Mouse (Mus musculus) heart, postnatal 14 days (tissue): ENCODE data around the gene Gm1979. TPM values are rescaled to one million over a fixed set of nuclear protein-coding genes. Genes with fewer than 3 reads are reported as not detected.
"Not testable (repeated sequence)": the region's sequence is repeated elsewhere in the genome, so short reads cannot be mapped to it uniquely, and the experiment has no call there.

Experiments used
- DNase-seq, 2 experiments: peaks; one replicate each; pipeline ENCODE4 v3.0.0; 2021 to 2022
- intact Hi-C: fragments of 180-260 bp; cut with DNase I; formaldehyde crosslinking; loops from one replicate; pipeline ENCODE4 v1.15.1; 2025
- long read RNA-seq, 2 experiments: library from polyadenylated mRNA; stranded (forward); transcript quantifications; one replicate each; pipeline ENCODE4 v2.0.0; 2021
- total RNA-seq, 2 experiments: library from RNA; stranded (reverse); gene quantifications; 2 replicates each; pipeline ENCODE4 v1.2.3; 2021

Gm1979 gene
- total RNA-seq, result not detected
- long read RNA-seq, experiment 1, result 0 reads
- long read RNA-seq, experiment 2, result 0 reads

DNA sequence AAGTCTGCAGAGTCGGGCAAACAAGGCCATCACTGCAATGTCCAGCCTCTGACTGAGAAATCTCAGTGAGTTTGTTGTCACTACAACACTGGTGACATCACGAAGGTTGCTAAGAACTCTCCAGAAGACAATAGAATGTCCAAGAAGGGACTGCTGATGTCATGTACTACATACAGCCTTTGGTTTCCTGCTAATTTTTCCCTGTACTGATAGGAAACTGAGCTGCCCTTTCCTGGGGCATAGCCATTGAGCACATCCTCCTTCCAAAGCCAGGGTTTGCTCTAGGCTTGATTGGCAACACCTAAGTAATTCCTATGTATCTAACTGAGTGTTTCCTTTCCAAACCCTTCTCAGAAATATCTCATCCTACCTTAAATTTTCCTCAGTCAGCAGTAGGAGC, at the start of gene Gm1979:
TSS of gene Gm1979 (minus strand) at position 101 of the 400 bp plus-strand sequence.
- DNase-seq, intact Hi-C loops: not testable (repeated sequence)

DNA sequence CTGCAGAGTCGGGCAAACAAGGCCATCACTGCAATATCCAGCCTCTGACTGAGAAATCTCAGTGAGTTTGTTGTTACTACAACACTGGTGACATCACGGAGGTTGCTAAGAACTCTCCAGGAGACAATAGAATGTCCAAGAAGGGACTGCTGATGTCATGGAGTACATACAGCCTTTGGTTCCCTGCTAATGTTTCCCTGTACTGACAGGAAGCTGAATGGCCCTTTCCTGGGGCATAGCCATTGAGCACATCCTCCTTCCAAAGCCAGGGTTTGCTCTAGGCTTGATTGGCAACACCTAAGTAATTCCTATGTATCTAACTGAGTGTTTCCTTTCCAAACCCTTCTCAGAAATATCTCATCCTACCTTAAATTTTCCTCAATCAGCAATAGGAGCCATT, 34.9 kb upstream of the Gm1979 start, which contains the start of gene Speer4a:
TSS of gene Speer4a (minus strand) at position 101 of the 400 bp plus-strand sequence.
- DNase-seq, intact Hi-C loops: not testable (repeated sequence)

DNA sequence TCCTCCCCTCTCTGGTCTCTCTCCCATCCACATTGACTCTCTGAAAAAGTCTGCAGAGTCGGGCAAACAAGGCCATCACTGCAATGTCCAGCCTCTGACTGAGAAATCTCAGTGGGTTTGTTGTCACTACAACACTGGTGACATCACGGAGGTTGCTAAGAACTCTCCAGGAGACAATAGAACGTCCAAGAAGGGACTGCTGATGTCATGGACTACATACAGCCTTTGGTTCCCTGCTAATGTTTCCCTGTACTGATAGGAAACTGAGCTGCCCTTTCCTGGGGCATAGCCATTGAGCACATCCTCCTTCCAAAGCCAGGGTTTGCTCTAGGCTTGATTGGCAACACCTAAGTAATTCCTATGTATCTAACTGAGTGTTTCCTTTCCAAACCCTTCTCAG, 18.2 kb upstream of the Gm1979 start, which contains the start of gene Gm5862:
TSS of gene Gm5862 (minus strand) at position 101 of the 400 bp plus-strand sequence.
- intact Hi-C loops, DNase-seq: not testable (repeated sequence)

DNA sequence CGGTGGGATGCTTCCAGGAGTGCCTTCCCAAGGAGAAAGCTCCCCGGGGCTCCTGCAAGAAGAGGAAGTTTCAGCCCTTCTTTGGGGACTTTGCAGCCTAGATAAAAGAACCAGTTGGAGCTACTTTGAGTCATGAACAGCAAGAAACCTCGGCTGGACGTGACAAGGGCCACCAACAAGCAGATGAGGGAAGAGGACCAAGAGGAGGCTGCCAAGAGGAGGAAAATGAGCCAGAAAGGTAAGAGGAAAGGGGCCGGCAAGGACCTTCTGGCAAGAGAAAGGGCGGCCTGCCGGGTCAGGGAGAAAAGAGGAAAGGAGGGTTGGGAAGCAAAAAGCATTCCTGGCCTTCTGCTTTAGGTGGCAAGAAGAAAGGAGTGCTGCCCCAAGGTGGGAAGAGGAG, 3.1 kb upstream of the Gm1979 start:
- intact Hi-C loops, DNase-seq: not testable (repeated sequence)

DNA sequence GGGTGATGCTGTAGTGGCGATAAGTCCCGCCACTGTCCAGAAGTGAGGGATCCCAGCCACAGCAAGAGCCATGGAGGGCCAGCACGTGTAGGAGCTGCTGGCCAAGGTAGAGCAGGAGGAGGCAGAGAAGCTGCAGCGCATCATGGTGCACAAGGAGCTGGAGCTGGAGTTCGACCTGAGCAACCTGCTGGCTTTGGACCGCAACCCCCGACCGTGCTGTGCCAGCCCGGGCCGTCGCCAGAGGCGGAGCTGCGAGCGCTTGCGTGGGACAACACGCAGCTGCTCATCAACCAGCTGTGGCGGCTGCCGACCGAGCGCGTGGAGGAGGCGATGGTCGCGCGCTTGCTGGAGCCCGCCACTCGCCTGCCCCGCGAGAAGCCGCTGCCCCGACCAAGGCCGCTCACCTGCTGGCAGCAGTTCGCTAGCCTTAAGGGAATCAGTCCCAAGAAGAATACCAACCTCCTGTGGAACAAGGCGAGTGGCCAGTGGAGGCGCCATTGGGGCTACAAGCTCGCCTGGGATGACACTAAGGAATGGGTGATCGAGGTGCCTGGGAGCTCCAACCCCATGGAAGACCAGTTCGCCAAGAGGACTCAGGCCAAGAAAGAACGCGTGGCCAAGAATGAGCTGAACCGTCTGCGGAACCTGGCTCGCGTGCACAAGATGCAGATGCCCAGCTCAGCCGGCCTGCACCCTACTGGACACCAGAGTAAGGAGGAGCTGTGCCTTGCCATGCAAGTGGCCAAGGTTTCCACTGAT, 2.5 kb upstream of the Gm1979 start:
- intact Hi-C loops, result not testable (repeated sequence)
- peak; percentile 1 to 3 for DNase-seq

DNA sequence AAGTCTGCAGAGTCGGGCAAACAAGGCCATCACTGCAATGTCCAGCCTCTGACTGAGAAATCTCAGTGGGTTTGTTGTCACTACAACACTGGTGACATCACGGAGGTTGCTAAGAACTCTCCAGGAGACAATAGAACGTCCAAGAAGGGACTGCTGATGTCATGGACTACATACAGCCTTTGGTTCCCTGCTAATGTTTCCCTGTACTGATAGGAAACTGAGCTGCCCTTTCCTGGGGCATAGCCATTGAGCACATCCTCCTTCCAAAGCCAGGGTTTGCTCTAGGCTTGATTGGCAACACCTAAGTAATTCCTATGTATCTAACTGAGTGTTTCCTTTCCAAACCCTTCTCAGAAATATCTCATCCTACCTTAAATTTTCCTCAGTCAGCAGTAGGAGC, 16.0 kb downstream of the Gm1979 start, which contains the start of gene Gm21698:
TSS of gene Gm21698 (minus strand) at position 101 of the 400 bp plus-strand sequence.
- DNase-seq, intact Hi-C loops: not testable (repeated sequence)

DNA sequence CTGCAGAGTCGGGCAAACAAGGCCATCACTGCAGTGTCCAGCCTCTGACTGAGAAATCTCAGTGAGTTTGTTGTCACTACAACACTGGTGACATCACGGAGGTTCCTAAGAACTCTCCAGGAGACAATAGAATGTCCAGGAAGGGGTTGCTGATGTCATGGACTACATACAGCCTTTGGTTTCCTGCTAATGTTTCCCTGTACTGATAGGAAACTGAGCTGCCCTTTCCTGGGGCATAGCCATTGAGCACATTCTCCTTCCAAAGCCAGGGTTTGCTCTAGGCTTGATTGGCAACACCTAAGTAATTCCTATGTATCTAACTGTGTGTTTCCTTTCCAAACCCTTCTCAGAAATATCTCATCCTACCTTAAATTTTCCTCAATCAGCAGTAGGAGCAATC, 32.0 kb downstream of the Gm1979 start, which contains the start of gene Gm21680:
TSS of gene Gm21680 (minus strand) at position 101 of the 400 bp plus-strand sequence.
- intact Hi-C loops, DNase-seq: not testable (repeated sequence)

DNA sequence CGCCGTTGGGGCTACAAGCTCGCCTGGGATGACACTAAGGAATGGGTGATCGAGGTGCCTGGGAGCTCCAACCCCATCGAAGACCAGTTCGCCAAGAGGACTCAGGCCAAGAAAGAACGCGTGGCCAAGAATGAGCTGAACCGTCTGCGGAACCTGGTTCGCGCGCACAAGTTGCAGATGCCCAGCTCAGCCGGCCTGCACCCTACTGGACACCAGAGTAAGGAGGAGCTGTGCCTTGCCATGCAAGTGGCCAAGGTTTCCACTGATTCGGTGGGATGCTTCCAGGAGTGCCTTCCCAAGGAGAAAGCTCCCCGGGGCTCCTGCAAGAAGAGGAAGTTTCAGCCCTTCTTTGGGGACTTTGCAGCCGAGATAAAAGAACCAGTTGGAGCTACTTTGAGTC, 47.5 kb downstream of the Gm1979 start:
- intact Hi-C loops, DNase-seq: not testable (repeated sequence)

DNA sequence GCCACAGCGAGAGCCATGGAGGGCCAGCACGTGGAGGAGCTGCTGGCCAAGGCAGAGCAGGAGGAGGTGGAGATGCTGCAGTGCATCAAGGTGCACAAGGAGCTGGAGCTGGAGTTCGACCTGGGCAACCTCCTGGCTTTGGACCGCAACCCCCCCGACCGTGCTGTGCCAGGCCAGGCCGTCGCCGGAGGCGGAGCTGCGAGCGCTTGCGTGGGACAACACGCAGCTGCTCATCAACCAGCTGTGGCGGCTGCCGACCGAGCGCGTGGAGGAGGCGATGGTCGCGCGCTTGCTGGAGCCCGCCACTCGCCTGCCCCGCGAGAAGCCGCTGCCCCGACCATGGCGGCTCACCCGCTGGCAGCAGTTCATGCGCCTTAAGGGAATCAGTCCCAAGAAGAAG, 48.0 kb downstream of the Gm1979 start:
- DNase-seq, intact Hi-C loops: not testable (repeated sequence)

DNA sequence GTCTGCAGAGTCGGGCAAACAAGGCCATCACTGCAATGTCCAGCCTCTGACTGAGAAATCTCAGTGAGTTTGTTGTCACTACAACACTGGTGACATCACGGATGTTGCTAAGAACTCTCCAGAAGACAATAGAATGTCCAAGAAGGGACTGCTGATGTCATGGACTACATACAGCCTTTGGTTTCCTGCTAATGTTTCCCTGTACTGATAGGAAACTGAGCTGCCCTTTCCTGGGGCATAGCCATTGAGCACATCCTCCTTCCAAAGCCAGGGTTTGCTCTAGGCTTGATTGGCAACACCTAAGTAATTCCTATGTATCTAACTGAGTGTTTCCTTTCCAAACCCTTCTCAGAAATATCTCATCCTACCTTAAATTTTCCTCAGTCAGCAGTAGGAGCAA, 50.3 kb downstream of the Gm1979 start, which contains the start of gene Gm21671:
TSS of gene Gm21671 (minus strand) at position 101 of the 400 bp plus-strand sequence.
- intact Hi-C loops, DNase-seq: not testable (repeated sequence)

Other genes with a start within 250 kb of the Gm1979 start
- 10 to 100 TPM; 23.3 to 26.7 TPM for gene Actr3b, start 244.8 kb downstream of the Gm1979 start, total RNA-seq
- not detected for gene Gm21663, start 62.4 kb downstream of the Gm1979 start, total RNA-seq
- not detected for gene Gm21671, start 50.4 kb downstream of the Gm1979 start, total RNA-seq
- not detected for gene Gm21680, start 32.1 kb downstream of the Gm1979 start, total RNA-seq
- not detected for gene Gm21698, start 16.1 kb downstream of the Gm1979 start, total RNA-seq
- gene Gm5862, start 18.1 kb upstream of the Gm1979 start, total RNA-seq, result not detected
- gene Speer4a, start 34.8 kb upstream of the Gm1979 start, total RNA-seq, result not detected
- gene Gm7347, start 53.8 kb upstream of the Gm1979 start, total RNA-seq, result not detected
- gene Gm10471, start 84.5 kb upstream of the Gm1979 start, total RNA-seq, result not detected
- not detected for gene 5031410I06Rik, start 100.6 kb upstream of the Gm1979 start, total RNA-seq
- not detected for gene Gm10220, start 116.6 kb upstream of the Gm1979 start, total RNA-seq